Mouse (Mus musculus) embryonic facial prominence, embryonic 15.5 days (tissue): ENCODE results near the gene Syde2. TPM values are rescaled to one million over a fixed set of nuclear protein-coding genes. Genes with fewer than 3 reads are reported as not detected.

Experiments
- ATAC-seq: fragments of 200-750 bp; cut with Nextera tagmentation; 2 replicates; pipeline ENCODE4 v1.8.0; 2017; ENCODE audit warnings: low read depth, moderate TSS enrichment; ENCODE audit not compliant: insufficient number of reproducible peaks, low FRiP score, low TSS enrichment
- H3K27ac ChIP-seq: fragments of 300-500 bp; sonication (generic); replicated peaks from 2 replicates; pipeline ENCODE4 v1.5.1; 2015; ENCODE audit warnings: mild to moderate bottlenecking, inconsistent platforms
- H3K27me3 ChIP-seq: fragments of 300-500 bp; sonication (generic); 2 replicates; pipeline ENCODE4 v1.6.1; 2015; ENCODE audit warnings: inconsistent platforms
- H3K36me3 ChIP-seq: fragments of 300-500 bp; sonication (generic); 2 replicates; pipeline ENCODE4 v1.6.1; 2015; ENCODE audit warnings: mild to moderate bottlenecking, inconsistent platforms
- H3K4me1 ChIP-seq: fragments of 300-500 bp; sonication (generic); 2 replicates; pipeline ENCODE4 v1.6.1; 2015; ENCODE audit warnings: inconsistent platforms
- H3K4me2 ChIP-seq: fragments of 300-500 bp; sonication (generic); replicated peaks from 2 replicates; pipeline ENCODE4 v1.6.1; 2015; ENCODE audit warnings: mild to moderate bottlenecking, inconsistent platforms
- H3K4me3 ChIP-seq: fragments of 300-500 bp; sonication (generic); replicated peaks from 2 replicates; pipeline ENCODE4 v1.5.1; 2015; ENCODE audit warnings: mild to moderate bottlenecking, inconsistent platforms
- H3K9ac ChIP-seq: fragments of 300-500 bp; sonication (generic); 2 replicates; pipeline ENCODE4 v1.6.1; 2015; ENCODE audit warnings: inconsistent platforms
- H3K9me3 ChIP-seq: fragments of 300-500 bp; sonication (generic); replicated peaks from 2 replicates; pipeline ENCODE4 v1.6.1; 2016; ENCODE audit warnings: inconsistent platforms
- WGBS: fragments of 180-500 bp; shearing (Covaris S2); methylation state at CpG from one replicate; pipeline ENCODE4 v1.1.7; 2015; 5-methylcytosine and 5-hydroxymethylcytosine counted together
- polyA plus RNA-seq: library from polyadenylated mRNA; unstranded; fragments of >200 nt; fragmentation: Nextera tagmentation; extraction: Ambion mirVana; gene quantifications from 2 replicates; pipeline ENCODE4 v1.2.1, GENCODE M21; 2015

The Syde2 gene
- polyA plus RNA-seq, 1 experiment from 2014 or later, result 1.7 TPM

GRCm38 (mm10) chr3:145969031-145969501 lies 18.6 kb upstream of the Syde2 start:
- Histone ChIP-seq H3K36me3 (no peaks in the 10 kb centered on the region), H3K4me1 (peaks cover 18% of the 10 kb centered on the region), H3K27me3 (no peaks in the 10 kb centered on the region), H3K9me3 (no peaks in the 10 kb centered on the region), H3K9ac (no peak overlapping the region), H3K4me2 (no peak overlapping the region), H3K27ac (no peak overlapping the region), H3K4me3 (no peak overlapping the region)
- ATAC-seq, result no peak
- 43% methylated on average over 14 of the region's 14 CpGs for WGBS

- H3K36me3 ChIP-seq, result no peaks in the 10 kb centered on the region
- WGBS, result 42% methylated on average over 10 of the region's 10 CpGs
- H3K9me3 ChIP-seq, result no peaks in the 10 kb centered on the region
- H3K4me2 ChIP-seq, result no peak overlapping the region
- no peak overlapping the region for H3K9ac ChIP-seq
- peak; percentile 69; the same call in 1 of the 2 replicates for ATAC-seq
- no peaks in the 10 kb centered on the region for H3K27me3 ChIP-seq
- peak overlapping the region; percentile 19; the same call in 1 of the 2 replicates for H3K27ac ChIP-seq
- H3K4me3 ChIP-seq, result no peak overlapping the region
- peaks cover 7% of the 10 kb centered on the region; the same call in 1 of the 2 replicates for H3K4me1 ChIP-seq
Observed at GRCm38 (mm10) chr3:145971501-145971900, 16.2 kb upstream of the Syde2 start.

DNA sequence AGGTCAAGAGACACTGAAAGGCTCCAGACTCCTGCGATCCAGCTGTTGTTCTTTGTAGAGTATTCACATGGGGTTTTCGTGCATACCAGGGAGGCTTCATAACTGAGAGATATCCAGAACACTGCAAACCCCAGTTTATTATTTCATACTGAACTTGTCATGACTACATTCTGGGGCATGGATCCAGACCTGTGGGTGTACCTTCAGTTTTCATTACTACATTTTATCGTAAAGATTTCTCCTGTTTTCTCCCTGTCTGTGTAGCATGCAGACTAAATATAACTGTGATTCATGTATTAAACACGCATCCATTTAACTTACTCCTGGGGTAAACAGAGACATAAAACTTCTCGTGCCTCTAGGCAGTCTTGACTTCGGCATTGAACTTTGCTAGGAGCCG lies 12.7 kb upstream of the Syde2 start:
- 67% methylated on average over 7 of the region's 7 CpGs for WGBS
- Histone ChIP-seq H3K9ac (no peak overlapping the region), H3K27ac (no peak overlapping the region), H3K36me3 (no peaks in the 10 kb centered on the region), H3K4me1 (peaks cover 7% of the 10 kb centered on the region; the same call in 1 of the 2 replicates), H3K4me2 (no peak overlapping the region), H3K4me3 (no peak overlapping the region), H3K27me3 (no peaks in the 10 kb centered on the region), H3K9me3 (no peaks in the 10 kb centered on the region)
- no peak for ATAC-seq

DNA sequence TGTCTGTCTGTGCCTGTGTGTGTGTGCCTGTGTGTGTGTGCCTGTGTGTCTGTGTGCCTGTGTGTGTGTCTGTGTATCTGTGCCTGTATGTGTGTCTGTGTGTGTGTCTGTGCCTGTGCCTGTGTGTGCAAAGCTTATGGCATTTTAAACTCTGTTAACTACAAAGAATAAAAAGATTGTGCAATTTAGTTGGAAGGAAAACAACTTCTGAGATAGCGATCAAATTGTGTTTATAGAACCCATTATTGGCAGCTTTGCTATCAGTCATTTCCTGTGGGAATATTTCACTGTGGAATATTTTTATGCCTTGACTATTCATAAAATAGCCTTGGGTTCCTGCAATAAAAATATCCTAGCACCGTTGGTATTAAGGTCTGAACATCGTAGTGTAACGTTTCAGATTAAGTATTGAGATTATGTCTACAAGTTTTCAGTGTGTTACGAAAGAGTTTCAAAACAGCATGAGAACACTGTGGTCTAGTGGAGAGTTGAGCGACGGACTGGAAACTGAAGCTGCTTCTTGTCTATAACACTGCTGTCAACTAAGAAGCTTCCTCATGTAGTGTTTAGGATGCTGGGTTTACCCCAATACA lies 2.2 kb upstream of the Syde2 start:
- no peak overlapping the region for H3K27ac ChIP-seq
- no peaks in the 10 kb centered on the region for H3K36me3 ChIP-seq
- no peak overlapping the region for H3K4me2 ChIP-seq
- WGBS, result 69% methylated on average over 7 of the region's 7 CpGs
- no peaks in the 10 kb centered on the region; the same call in 1 of the 2 replicates for H3K27me3 ChIP-seq
- no peak overlapping the region for H3K4me3 ChIP-seq
- no peak overlapping the region for H3K9ac ChIP-seq
- ATAC-seq, result no peak
- H3K9me3 ChIP-seq, result no peaks in the 10 kb centered on the region
- H3K4me1 ChIP-seq, result peaks cover 15% of the 10 kb centered on the region

DNA sequence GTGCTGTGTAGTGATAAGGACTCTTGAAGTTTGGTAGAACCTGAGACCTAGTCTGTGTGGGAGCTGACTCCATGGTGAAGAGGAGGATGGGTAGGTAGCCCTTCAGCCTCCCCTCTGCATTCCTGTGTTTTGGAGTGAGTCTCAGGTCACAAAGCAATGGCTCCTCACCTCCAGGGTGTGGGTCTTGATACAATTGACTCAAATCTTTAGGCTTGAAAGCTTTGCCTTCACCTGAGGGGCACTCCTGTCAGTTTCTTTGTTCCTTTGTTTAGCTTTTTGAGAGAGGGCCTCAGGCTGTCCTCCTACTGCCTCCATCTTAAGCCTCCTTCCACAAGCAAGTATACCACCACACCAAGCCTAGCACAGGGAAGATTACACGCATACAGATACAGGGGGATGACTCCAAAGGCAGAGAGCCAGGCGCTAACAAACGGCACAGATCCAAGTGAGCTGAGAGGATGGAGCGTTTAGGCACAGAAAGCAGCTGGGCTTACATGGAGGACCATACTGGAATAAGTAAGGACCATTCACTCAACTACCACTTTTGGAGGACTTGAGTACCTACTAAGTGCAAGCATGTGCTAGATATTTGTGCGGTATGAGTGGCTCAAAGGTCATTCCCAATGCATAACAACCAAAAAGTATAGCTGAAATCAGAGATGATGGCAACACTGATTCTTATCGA lies 1.2 kb upstream of the Syde2 start:
- Histone ChIP-seq H3K27me3 (no peaks in the 10 kb centered on the region; the same call in 1 of the 2 replicates), H3K27ac (no peak overlapping the region), H3K4me2 (no peak overlapping the region), H3K9me3 (no peaks in the 10 kb centered on the region), H3K4me1 (peaks cover 19% of the 10 kb centered on the region), H3K36me3 (no peaks in the 10 kb centered on the region), H3K4me3 (0 out of 2 replicates have a peak overlapping the region, but pooled peaks have one; percentile 78), H3K9ac (no peak overlapping the region)
- no peak for ATAC-seq
- WGBS, result 53% methylated on average over 6 of the region's 6 CpGs

DNA sequence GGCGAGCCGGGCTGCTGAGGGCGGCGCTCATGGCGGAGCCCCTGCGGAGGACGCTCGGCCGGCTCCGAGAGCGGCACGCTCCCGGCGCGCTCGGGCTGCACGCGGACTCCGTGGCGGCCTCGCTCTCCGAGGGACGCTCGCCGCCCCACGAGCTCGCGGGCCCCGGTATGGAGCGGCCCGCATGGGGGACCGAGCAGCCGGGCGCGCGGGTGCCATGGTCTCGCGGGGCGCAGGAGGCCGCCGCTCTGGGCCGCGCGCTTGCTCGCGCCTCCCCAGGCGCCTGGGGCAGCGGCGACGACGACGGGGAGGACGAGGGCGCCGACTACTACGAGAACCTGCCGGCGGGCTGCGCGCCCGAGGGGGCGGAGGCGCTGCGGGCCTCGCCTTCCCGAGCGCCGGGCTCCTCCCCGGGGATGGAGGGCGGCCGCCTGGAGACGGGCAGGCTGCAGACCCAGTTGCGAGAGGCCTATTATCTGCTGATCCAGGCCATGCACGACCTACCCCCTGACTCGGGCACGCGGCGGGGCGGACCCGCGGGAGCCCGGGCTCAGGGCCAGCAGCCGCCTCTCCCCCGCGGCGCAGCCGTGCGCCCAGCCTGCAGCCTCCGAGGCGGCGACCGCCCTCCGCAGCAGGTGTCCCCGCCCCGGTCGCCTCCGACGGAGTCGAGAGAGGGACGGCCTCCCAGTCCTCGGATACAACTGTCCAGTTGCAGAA lies 457 bp downstream of the Syde2 start:
- no peaks in the 10 kb centered on the region; the same call in 1 of the 2 replicates for H3K27me3 ChIP-seq
- H3K9me3 ChIP-seq, result no peaks in the 10 kb centered on the region
- peak overlapping the region; percentile 91 for H3K27ac ChIP-seq
- H3K9ac ChIP-seq, result peak overlapping the region; percentile 62
- ATAC-seq, result peak; percentile 81
- H3K4me3 ChIP-seq, result peak overlapping the region; percentile 78
- no peaks in the 10 kb centered on the region for H3K36me3 ChIP-seq
- peaks cover 33% of the 10 kb centered on the region for H3K4me1 ChIP-seq
- H3K4me2 ChIP-seq, result peak overlapping the region; percentile 94
- 0% methylated on average over 87 of the region's 101 CpGs for WGBS

DNA sequence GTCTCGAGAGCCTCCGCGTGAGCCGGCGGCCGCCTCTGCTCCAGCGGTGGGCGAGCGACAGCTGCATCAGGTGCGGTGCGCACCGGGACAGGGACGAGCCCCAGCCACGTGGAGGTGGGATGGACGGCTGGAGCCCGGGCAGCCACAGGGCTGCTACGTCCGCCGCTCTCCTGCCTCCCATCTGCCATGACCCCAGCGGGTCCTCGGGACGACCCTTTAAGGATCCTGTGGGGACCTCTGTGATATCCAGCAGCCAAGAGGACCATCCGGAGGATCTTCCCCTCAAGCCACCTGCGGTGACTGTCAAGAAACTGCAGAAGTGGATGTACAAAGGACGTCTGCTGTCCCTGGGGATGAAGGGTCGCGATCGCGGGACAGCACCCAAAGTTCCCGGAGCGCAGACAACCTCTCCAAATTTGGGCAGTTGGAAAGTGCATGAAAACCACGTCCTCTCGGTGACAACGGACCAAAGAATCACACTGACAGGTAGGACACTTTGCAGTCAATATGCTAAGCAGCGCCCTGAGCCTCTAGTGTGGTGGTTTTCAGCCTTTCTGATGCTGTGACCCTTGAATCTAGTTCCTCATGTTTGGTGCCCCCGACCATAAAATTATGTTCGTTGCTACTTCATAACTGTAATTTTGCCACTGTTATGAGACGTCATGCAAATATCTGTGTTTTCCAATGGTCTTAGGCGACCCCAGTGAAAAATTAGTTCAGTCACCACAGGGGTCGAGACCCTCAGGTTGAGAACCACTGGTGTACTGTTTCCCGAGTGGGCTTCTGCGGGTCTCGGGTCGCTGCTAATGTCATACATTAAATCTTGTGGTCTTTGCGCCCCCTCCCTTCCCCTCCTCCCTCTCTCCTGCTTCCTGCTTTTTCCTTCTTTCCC lies 1.3 kb downstream of the Syde2 start:
- no peak for ATAC-seq
- no peaks in the 10 kb centered on the region; the same call in 1 of the 2 replicates for H3K27me3 ChIP-seq
- H3K36me3 ChIP-seq, result no peaks in the 10 kb centered on the region
- H3K4me2 ChIP-seq, result peak overlapping the region; percentile 94
- peaks cover 38% of the 10 kb centered on the region for H3K4me1 ChIP-seq
- no peaks in the 10 kb centered on the region for H3K9me3 ChIP-seq
- under 1% methylated on average over 45 of the region's 45 CpGs for WGBS
- peak overlapping the region; percentile 62 for H3K9ac ChIP-seq
- peak overlapping the region; percentile 78 for H3K4me3 ChIP-seq
- H3K27ac ChIP-seq, result peak overlapping the region; percentile 91

GRCm38 (mm10) chr3:145989576-145990081 lies 2.0 kb downstream of the Syde2 start:
- ATAC-seq, result no peak
- H3K27ac ChIP-seq, result no peak overlapping the region
- peaks cover 38% of the 10 kb centered on the region for H3K4me1 ChIP-seq
- peak overlapping the region; percentile 78 for H3K4me3 ChIP-seq
- no peak overlapping the region for H3K9ac ChIP-seq
- no peaks in the 10 kb centered on the region for H3K9me3 ChIP-seq
- no peaks in the 10 kb centered on the region for H3K36me3 ChIP-seq
- peak overlapping the region; percentile 94 for H3K4me2 ChIP-seq
- 5% methylated on average over 11 of the region's 11 CpGs for WGBS
- H3K27me3 ChIP-seq, result no peaks in the 10 kb centered on the region; the same call in 1 of the 2 replicates

- ATAC-seq, result no peak
- peaks cover 38% of the 10 kb centered on the region for H3K4me1 ChIP-seq
- no peaks in the 10 kb centered on the region for H3K9me3 ChIP-seq
- peak overlapping the region; percentile 32; the same call in 1 of the 2 replicates for H3K4me2 ChIP-seq
- WGBS, result 54% methylated on average over 13 of the region's 13 CpGs
- H3K27me3 ChIP-seq, result no peaks in the 10 kb centered on the region; the same call in 1 of the 2 replicates
- no peak overlapping the region for H3K4me3 ChIP-seq
- H3K9ac ChIP-seq, result no peak overlapping the region
- H3K27ac ChIP-seq, result no peak overlapping the region
- H3K36me3 ChIP-seq, result no peaks in the 10 kb centered on the region
Observed at GRCm38 (mm10) chr3:145991130-145991529, 3.5 kb downstream of the Syde2 start.

GRCm38 (mm10) chr3:145991976-145992730 lies 4.5 kb downstream of the Syde2 start:
- Histone ChIP-seq H3K9me3 (no peaks in the 10 kb centered on the region), H3K9ac (no peak overlapping the region), H3K4me1 (peaks cover 38% of the 10 kb centered on the region), H3K27ac (peak overlapping the region; percentile 52; the same call in 1 of the 2 replicates), H3K27me3 (no peaks in the 10 kb centered on the region), H3K4me2 (no peak overlapping the region), H3K36me3 (no peaks in the 10 kb centered on the region), H3K4me3 (no peak overlapping the region)
- WGBS, result 71% methylated on average over 10 of the region's 10 CpGs
- no peak for ATAC-seq
